Mouse (Mus musculus) heart, postnatal 14 days (tissue): ENCODE results near the gene Klra5. TPM values are rescaled to one million over a fixed set of nuclear protein-coding genes. Genes with fewer than 3 reads are reported as not detected.
"Not testable (repeated sequence)": the region's sequence is repeated elsewhere in the genome, so short reads cannot be mapped to it uniquely, and the experiment has no call there.

Source experiments
- DNase-seq, 2 experiments: peaks; one replicate each; pipeline ENCODE4 v3.0.0; 2021 to 2022
- intact Hi-C: fragments of 180-260 bp; cut with DNase I; formaldehyde crosslinking; loops from one replicate; pipeline ENCODE4 v1.15.1; 2025
- long read RNA-seq, 2 experiments: library from polyadenylated mRNA; stranded (forward); transcript quantifications; one replicate each; pipeline ENCODE4 v2.0.0; 2021
- total RNA-seq, 2 experiments: library from RNA; stranded (reverse); gene quantifications; 2 replicates each; pipeline ENCODE4 v1.2.3; 2021

The Klra5 gene
- not detected for total RNA-seq
- long read RNA-seq, experiment 1 = 0 reads
- long read RNA-seq, experiment 2 = 0 reads

GRCm38 (mm10) chr6:129917476-129917946 is at the start of gene Klra5:
Klra5 (minus strand) TSS chr6:129917650.
- intact Hi-C loops, DNase-seq: not testable (repeated sequence)

GRCm38 (mm10) chr6:129916996-129917395 is 454 bp downstream of the Klra5 start:
- intact Hi-C loops = no loop called here
- DNase-seq = no peak

GRCm38 (mm10) chr6:129882525-129882924 is 34.9 kb downstream of the Klra5 start:
- no peak for DNase-seq
- intact Hi-C loops = no loop called here

GRCm38 (mm10) chr6:129876549-129876948 is 40.9 kb downstream of the Klra5 start, which contains the start of gene Klra17:
Klra17 (minus strand) TSS chr6:129876672.
- DNase-seq = no peak
- intact Hi-C loops = no loop called here

- DNase-seq = not testable (repeated sequence)
Measured at GRCm38 (mm10) chr6:129862349-129862748, 55.1 kb downstream of the Klra5 start, which contains the start of gene Gm17631. Gm17631 (plus strand) TSS chr6:129862649.

More at GRCm38 (mm10) chr6:129862349-129862748, 55.1 kb downstream of the Klra5 start, which contains the start of gene Gm17631:
- intact Hi-C loops = not testable (repeated sequence)

Other genes starting within 250 kb of the Klra5 start
- gene Klrc1, start 238.7 kb downstream of the Klra5 start, total RNA-seq = not detected
- not detected for gene Klri1, start 200.5 kb downstream of the Klra5 start, total RNA-seq
- not detected for gene Klri2, start 177.2 kb downstream of the Klra5 start, total RNA-seq
- not detected for gene Gm156, start 133.4 kb downstream of the Klra5 start, total RNA-seq
- not detected for gene Gm17631, start 55.0 kb downstream of the Klra5 start, total RNA-seq
- not detected for gene Klra17, start 41.0 kb downstream of the Klra5 start, total RNA-seq
- gene Klra6, start 109.3 kb upstream of the Klra5 start, total RNA-seq = not detected
- gene Klra4, start 149.6 kb upstream of the Klra5 start, total RNA-seq = not detected
- gene Klra8, start 212.2 kb upstream of the Klra5 start, total RNA-seq = under 1 TPM; 0.24 to 0.29 TPM